Mouse (Mus musculus) brain, embryonic 18.5 days (tissue): ENCODE measurements at regions not wholly inside any gene's neighbourhood (a gene's known extent, or its start where the extent isn't known, plus 50 kb on each side); places are given as distances from the start of the nearest gene placed in this dataset.
A peak's percentile ranks its signal among the peaks of the same experiment; 100 is the strongest.
"Not testable (repeated sequence)": the region's sequence is repeated elsewhere in the genome, so short reads cannot be mapped to it uniquely, and the experiment has no call there.

Source experiments
- DNase-seq: peaks from one replicate; pipeline ENCODE4 v3.0.0-alpha.2; 2012; ENCODE audit warnings: low read depth, low spot score

DNA sequence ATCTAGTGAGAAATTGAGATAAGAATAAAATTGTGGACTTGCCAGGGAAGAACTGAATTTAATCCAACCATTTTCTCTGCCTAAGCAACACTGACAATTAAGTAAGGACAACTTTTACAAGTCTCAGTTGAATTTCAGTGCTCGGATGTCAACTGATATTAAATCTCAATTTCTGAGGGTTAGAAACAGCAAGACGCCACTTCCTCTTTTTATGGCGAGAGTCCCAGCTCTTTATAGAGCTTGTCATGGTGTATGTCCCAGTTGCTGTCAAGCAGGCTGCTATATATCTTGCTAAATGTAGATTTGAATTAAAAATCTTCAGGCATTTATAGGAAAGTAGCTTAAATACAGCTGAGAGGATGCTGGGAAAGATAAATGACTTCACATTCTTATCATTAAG, 697.8 kb upstream of the Got2 start:
- DNase-seq: no peak

DNA sequence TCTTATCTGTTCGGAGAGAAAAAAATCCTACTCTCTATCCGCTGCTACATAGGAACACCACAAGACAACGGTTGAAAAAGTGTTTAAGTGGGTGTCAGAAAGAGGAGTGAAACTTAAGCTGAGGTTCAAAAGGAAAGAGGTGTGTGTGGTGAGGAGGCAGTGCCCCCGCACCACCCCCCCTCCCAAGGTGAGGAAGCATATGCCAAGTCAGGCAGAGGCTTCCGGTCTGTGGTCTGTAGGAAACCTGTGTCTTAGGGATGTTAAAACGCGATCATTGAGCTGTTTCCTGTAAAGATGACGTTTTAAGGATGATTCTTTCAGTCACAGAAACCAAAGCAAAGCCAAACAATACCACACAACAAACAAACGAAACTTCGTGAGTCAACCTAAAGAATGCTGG, 664.2 kb upstream of the Got2 start:
- DNase-seq: no peak

DNA sequence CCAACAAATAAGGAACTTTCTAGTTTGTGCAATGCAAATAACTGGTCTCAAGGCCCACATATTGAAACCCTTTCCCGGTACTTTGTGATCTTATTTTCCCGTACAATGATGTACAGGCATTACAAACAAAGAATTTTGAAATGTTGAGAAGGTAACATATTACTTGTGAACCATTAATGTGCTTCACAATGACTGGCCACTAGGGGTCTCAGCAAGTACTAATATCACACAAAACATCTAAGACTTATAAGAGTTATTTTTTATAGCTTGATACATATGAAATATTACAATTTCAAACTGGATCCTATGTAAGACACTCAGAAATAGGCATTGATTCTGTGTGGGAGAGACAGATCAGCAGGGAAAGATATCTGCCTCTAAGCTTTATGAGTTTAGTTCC, 662.1 kb upstream of the Got2 start:
- DNase-seq: no peak

DNA sequence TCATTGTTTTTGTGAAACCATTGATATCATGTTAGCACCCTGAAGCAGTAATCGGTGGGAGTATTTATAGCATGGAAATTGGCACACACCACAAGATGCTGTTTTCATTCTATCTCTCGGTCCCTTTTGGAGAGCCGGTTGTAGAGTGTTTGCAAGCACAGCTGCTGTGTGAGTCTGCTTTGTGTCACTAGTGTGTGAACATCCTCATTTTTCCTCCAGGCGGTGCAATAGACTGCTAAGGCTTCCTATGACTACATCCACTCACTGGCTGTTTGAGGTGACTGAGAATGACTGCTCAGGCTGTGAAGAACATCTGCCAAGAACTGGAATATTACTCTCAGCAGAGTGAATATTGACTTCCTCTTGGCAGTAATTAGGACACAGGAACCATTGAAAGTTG, 660.3 kb upstream of the Got2 start:
- no peak for DNase-seq

DNA sequence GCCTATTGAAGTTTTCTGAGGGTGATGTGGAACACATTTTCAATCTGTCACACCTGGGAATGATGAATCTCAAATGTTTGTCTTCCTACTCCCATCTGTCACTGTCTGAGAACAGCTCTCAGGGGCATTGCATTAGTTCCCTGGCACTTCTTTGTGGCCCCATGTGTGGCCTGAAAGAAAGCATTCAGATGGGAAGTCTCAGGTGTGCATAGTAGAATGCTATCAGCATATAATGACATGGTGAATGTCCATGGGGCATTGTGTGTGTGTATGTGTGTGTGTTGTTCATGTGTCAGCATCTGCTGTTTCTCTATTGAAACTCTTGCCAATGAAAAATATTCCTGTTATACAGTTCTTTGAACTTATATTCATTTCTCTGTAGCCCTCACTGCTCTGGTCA, 659.8 kb upstream of the Got2 start:
- DNase-seq: no peak

DNA sequence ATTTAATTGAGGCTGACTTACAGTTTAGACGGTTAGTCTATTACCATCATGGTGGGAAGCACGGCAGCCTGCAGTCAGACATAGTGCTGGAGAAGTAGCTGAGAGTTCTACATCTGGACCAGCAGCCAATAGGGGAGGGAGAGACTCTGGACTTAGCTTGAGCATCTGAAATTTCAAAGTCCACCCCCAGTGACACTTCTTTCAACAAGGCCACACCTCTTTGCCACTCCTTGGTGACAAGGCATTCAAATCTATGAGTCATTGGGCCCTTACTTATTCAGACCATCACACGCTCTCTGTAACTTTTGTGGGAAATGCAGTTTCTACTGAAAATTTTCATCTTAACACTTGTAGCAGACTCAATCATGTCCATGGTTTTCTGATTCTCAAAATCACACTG, 653.9 kb upstream of the Got2 start:
- no peak for DNase-seq

DNA sequence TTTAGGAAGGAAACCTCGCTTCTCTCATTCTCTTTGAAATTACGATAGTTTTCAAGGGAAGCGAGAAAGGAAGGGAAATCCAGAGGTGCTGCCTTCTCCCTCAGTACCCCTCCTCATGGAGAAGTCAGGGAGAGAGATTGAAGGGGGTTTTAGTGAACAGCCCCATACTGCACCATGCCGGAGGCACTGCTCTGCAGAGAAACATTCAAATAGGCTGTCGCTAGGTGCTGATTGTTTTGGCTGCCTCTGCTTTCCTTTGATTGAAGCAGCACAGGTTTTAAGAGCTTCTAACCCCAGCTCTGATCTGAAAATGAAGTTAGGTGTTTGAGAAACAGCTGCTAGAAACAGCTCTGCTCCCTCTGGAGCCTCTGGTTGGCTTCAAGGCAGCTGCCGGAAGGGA, 610.5 kb upstream of the Got2 start:
- no peak for DNase-seq

DNA sequence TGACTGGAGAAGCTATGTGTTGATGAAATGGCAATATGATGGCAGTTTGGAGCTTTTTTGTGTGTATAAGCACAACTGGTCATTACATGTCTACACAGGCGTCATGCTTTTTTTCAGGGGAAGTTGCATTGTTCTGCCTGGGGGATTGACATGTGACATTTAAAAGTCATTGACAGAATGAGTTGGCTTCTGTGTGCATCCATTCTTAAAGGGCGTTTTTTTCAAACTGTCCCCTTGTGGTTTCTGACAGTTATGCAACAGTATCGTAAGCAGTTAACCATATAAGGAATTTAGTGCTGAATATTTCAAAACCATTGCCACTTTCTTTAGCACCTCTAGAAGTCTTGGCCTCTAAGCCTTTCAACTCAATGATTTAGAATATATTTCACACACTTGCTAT, 607.1 kb upstream of the Got2 start:
- no peak for DNase-seq

DNA sequence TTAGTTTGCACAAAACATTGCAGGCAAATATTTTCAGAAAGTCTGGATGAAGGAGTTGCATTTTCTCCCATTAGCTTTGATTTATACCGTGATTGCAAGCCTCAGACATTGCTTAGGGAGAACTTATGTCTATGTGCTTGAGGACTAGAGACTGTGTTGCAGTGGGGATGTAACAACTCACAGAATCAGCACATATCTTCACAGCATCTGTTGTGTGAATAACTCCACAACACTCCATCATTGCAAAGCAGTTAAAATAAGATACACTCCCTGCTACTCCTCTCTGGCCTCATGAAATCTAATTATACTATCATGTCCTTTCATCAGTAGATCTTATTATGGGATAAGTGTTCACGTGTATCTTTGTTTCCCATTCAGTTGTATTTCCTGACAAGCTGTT, 601.5 kb upstream of the Got2 start:
- no peak for DNase-seq

DNA sequence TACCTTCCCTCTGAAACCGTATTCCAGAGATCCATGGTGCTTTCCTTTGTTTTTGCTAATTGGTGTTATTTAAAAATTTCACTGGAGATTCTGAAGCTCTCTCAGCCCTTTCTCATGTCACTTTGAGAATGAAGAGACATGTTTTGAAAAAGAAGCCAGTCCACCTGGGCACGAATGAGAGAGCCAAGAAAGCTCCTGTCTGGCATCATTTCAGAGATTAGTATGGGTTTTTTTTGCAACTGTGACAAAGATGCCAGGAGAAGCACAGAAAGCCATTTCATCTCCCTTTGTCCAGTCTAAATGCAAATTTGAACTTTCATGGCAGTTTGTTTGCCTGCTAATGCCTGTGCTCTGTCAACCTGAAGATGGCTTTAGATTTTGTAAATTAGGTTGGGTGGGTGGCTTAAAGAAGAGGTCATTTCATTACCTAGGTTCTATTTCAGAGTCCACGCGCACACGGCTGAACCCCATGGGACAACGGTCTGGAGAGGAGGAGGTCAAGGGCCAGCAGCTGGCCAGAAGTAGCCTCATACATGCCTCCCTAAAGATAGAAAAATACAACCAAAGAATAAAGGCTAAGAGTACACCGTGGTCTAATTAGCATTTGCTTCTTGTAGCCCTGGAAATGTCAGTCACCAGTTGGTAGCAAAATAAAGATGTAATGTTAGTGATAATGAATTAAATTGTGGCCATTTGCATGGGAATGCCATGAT, 600.5 kb upstream of the Got2 start:
- no peak for DNase-seq

DNA sequence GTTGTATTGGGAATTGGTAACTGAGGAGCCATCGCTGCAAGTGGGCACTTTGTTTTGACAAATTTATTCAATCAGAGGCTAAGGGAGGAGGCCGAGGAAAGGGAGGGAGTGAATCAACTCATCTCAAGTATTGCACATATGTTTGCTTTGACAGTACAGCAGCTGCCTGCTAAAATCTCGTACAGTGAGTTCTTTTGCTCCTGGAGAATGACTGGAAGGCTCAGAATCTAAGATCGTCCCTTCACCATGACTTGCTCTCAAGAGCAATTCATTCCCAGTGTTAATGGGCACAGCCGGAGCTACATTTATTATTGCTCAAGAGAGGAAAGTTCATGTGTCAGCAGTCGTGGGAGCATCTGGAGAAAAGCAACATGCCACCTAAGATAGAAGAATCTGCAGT, 567.6 kb upstream of the Got2 start:
- peak; percentile 50 for DNase-seq

DNA sequence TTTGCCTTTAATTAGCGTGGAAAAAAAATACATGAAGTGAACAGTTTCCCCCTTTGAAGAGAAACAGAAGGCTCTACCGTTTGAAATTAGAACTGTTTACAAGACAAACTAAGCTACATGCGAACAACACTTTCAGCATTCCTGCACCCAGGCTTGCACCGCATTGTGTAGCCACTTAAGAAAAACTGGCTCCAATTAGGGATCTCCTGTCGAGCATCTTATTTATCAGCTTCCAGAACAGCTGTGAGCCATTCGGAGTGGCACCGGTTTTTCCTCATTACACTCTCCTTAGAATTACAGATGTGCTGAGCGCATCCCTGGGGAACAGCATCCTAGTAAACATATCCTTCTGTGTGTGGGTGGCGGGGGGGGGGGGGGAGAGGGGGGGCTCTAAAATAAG, 567.0 kb upstream of the Got2 start:
- peak; percentile 34 for DNase-seq

DNA sequence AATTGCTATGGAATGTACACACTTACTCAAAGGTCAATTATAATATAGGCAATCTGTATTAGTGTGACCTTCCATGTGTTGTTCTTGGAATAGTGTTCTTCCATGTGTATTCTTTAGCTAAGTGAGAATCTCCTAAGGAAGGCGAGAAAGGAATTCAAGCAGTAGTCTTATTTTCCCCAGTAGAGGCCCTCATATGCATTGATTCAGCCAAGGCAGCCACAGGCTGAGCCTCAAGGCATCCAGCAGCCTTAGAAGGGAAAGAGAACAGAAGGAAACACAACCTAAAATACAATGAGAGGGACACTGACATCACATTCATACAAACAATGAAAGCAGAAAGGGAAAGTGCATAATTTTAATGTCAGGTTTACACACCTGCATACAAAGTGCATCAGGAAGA, 541.4 kb upstream of the Got2 start:
- DNase-seq: no peak

DNA sequence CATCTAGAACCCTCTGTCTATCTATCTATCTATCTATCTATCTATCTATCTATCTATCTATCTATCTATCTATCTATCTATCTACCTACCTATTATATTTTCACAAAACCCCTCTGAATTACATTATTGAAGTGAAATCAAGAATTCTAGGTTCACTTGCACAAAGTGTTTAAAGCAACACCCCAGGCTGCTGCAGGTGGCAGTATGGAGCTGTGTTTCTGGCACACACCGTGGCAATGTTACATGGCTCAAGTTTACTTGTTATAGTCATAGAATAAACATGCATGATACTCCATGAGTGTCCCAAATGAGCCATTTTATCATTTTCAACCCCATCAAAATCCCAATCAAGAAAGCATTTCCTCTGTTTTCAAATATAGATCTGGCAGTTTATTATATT, 538.6 kb upstream of the Got2 start:
- DNase-seq: no peak

DNA sequence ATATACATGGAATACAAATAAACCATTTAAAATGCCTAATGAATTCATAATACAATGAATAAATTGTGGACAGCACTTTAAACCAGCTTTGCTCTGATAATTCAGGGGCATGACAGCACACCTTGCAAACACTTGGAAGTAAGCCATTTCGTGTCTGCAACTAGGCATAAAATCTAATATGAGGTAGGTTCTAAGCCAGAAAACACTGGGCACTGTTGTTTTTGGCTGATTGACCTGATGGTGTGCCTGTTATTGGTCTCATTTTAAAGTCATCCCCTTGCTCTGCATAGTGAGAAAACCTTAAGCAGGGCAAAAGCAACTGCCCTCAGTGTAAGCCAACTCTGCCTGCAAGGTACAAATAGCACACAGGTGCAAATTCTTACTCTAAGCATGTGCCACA, 521.3 kb upstream of the Got2 start:
- no peak for DNase-seq

DNA sequence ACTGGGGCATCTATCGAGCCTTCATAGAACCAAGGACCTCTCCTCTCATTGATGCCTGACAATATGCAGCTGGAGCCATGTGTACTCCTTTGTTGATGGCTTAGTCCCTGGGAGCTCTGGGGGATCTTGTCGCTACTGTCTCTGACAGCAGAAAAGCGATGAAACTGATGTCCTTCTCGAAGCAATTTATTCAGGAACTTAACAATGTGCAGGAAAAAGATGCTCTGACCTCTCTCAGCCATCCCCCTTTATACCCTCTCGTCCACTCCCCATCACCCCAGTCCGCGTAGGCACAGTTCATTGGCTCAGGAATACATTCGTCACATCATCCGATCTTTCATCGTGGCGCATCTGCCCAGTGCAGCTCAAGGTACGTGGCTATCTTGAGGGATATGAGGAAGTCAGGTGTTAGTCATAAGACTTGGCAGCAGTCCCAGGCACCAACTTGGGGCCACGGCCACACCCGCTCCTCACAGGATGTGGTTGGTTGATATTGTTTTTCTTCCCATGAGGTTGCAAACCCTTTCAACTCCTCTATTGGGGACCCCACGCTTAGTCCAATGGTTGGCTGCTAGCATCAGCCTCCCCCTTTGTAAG, 516.3 kb upstream of the Got2 start:
- no peak for DNase-seq

DNA sequence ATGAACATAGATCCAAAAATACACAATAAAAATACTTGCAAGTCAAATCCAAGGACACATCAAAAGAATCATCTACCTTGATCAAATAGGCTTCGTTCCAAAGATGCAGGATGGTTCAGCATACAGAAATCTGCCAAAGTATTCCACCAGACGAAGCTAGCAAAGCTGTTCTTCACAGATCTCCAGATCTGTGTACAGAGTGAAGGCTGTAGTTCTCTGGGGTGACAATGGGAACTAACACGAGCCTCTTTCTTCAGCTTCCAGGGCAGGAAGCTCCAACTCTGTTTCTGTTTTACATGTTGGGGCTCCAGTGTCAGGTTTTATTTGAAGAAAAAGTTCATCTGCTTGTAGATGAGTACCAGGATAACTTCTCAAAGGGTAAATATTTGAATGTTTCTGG, 515.3 kb upstream of the Got2 start:
- no peak for DNase-seq

DNA sequence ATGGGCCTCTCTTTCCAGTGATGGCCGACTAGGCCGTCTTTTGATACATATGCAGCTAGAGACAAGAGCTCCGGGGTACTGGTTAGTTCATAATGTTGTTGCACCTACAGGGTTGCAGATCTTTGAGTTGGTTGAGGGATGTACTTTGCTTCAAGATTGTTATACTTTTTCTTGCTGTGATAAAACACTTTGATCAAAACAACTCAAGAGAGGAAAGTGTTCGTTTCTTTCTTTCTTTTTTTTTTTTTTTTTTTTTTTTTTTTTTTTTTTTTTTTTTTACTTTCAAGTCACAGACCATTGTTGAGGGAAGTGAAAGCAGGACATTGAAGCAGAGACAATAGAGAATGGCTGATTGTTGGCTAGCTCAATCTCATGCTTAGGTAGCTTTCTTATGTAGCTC, 511.0 kb upstream of the Got2 start:
- DNase-seq: not testable (repeated sequence)

DNA sequence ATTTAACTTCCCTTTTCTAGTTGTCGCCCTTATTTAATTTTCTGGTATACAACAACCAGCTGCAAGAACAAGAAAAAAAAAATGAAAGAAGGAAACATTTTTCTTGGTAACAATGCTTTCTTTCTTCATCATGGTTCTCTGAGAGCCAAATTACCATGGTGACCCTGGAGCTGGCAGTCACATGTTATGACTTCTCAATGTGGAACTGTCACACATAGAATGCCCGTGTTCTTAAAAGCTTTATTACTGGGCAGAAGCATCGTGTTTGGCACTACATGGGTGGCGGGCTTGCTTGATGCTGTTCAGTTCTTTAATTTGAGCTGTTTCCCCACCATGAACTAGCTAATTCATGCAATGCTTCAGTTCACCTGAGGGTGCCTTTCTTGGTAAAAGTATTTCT, 504.7 kb upstream of the Got2 start:
- DNase-seq: peak; percentile 12

DNA sequence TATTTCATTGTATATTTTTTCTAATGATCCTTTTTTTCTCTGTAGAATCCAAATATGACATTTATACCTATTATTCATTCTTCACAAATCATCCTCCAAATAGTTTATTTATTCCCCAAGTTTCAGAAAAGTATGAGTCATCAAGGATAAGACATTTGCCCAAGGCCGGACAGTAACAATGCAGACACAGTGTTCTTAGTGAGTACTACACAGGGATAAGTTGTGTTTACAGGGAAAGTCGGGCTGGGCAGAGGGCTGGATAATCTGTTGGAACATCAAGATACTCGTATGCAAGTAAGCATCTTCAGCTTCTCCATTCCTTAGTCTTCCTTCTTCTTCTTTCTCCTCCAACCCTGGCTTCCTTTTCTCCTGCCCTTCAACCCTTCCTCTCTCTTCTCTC, 500.9 kb upstream of the Got2 start:
- no peak for DNase-seq

DNA sequence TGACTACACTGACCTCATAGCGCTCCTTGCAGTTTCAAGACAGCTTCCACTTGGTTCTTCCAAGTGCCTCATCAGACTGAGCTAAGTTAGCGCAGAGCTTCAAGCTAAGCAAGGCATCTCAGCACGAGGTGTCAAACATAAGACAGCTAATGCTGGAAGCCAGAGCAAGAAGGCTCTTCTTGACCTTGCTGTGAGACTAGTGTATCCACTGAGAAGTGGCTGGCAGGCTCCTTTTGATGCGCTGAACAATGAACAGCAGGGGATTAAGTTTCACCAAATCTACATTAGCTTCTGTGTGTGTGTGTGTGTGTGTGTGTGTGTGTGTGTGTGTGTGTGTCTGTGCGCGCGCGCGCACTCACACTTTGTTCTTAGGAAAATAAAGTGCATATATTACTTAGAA, 482.2 kb upstream of the Got2 start:
- DNase-seq: no peak

DNA sequence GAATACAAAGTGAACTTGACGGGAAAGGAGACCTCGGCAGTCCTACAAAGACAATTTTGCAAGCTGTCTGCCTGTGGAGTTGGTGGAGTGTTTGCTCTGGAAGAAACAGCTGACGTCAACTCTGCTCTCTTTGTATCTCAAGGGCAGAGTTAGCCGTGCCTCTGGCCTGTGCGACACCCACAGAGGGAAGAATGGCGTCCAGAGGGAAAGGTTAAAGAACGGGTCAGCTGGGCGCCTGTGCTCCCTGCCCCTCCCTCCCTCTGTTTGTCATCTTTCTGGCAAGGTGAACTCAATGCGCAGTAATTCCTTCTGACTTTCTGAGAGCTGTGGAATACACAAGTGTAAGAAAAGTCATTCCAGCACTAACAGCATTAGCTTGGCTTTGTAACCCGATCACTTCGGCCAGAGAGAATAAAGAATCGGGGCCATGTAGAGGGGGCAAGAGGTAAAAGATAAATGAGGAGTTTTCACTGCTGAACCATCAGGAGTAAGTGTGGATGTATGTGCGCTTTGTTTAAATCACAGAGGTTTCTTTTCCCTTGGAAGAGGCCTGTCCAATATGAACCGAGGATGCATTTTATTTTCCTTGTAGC, 474.6 kb upstream of the Got2 start:
- DNase-seq: no peak

DNA sequence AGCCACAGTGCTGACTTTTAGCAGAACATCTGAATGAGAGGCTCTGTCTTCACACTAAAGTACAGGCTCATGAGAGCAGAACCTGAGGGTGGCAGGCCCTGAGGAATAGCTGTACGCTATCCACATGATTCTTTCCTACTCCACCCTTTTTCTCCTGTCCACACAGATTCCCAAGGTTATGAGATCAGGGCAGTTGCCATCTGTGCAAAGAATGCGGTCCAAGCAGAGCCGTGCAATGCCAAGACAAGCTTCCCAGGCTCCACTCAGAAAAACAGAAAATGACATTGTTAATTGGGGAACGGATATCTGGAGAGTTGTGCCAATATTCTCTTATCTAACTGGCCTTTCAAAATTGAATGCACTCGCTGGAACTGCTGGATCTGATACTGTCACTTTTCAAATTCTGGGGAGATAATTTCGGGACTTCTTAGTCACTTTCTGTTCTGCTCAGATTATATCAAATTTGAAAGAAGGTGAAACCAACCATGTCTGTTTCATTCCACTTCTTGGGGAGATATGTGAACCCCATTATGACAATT, 462.3 kb upstream of the Got2 start:
- DNase-seq: no peak
